Mouse (Mus musculus) hindbrain, embryonic 11.5 days (tissue): ENCODE results near the gene Slc44a1. TPM values are rescaled to one million over a fixed set of nuclear protein-coding genes. Genes with fewer than 3 reads are reported as not detected.

Experiments
- ATAC-seq: fragments of 200-750 bp; cut with Nextera tagmentation; 2 replicates; pipeline ENCODE4 v1.8.0; 2017; ENCODE audit warnings: mild to moderate bottlenecking, moderate TSS enrichment, moderate library complexity; ENCODE audit not compliant: low FRiP score
- DNase-seq: peaks from one replicate; pipeline ENCODE4 v3.0.0-alpha.2; 2015; ENCODE audit warnings: low spot score
- H3K27ac ChIP-seq: fragments of 300-500 bp; sonication (generic); 2 replicates; pipeline ENCODE4 v1.5.1; 2014; ENCODE audit warnings: mild to moderate bottlenecking, low read depth, low read length
- H3K27me3 ChIP-seq: fragments of 300-500 bp; sonication (generic); 2 replicates; pipeline ENCODE4 v1.6.1; 2014; ENCODE audit warnings: mild to moderate bottlenecking, low read length, moderate library complexity, mixed read lengths; ENCODE audit not compliant: control insufficient read depth, insufficient read depth
- H3K36me3 ChIP-seq: fragments of 300-500 bp; sonication (generic); 2 replicates; pipeline ENCODE4 v1.6.1; 2014; ENCODE audit warnings: mild to moderate bottlenecking, low read length, moderate library complexity, mixed read lengths; ENCODE audit not compliant: control insufficient read depth, insufficient read depth
- H3K4me1 ChIP-seq: fragments of 300-500 bp; sonication (generic); replicated peaks from 2 replicates; pipeline ENCODE4 v1.6.1; 2014; ENCODE audit warnings: low read length, mixed read lengths; ENCODE audit not compliant: control insufficient read depth, insufficient read depth
- H3K4me2 ChIP-seq: fragments of 300-500 bp; sonication (generic); replicated peaks from 2 replicates; pipeline ENCODE4 v1.6.1; 2014; ENCODE audit warnings: mild to moderate bottlenecking, low read depth, low read length
- H3K4me3 ChIP-seq: fragments of 300-500 bp; sonication (generic); 2 replicates; pipeline ENCODE4 v1.5.1; 2014; ENCODE audit warnings: low read depth, low read length
- H3K9ac ChIP-seq: fragments of 300-500 bp; sonication (generic); 2 replicates; pipeline ENCODE4 v1.6.1; 2014; ENCODE audit warnings: low read depth, low read length
- H3K9me3 ChIP-seq: fragments of 300-500 bp; sonication (generic); 2 replicates; pipeline ENCODE4 v1.6.1; 2016; ENCODE audit warnings: low read length; ENCODE audit not compliant: control insufficient read depth
- WGBS: fragments of 180-500 bp; shearing (Covaris S2); extraction: QIAGEN DNeasy Blood & Tissue Kit; methylation state at CpG from one replicate; pipeline ENCODE4 v1.1.7; 2014; 5-methylcytosine and 5-hydroxymethylcytosine counted together
- polyA plus RNA-seq: library from polyadenylated mRNA; unstranded; fragments of >200 nt; fragmentation: Nextera tagmentation; extraction: Ambion mirVana; gene quantifications from 2 replicates; pipeline ENCODE4 v1.2.1, GENCODE M21; 2014

Gene Slc44a1
- polyA plus RNA-seq, 1 experiment from 2014 or later: 14.4 TPM

- 78% methylated on average over 1 of the region's 1 CpGs for WGBS
Measured at GRCm38 (mm10) chr4:53465887-53466286, 25.7 kb downstream of the Slc44a1 start.

GRCm38 (mm10) chr4:53469007-53469406 is 28.8 kb downstream of the Slc44a1 start:
- H3K27me3 ChIP-seq: no peaks in the 10 kb centered on the region
- 91% methylated on average over 6 of the region's 6 CpGs for WGBS

More at GRCm38 (mm10) chr4:53465887-53466286, 25.7 kb downstream of the Slc44a1 start:
- H3K36me3 ChIP-seq: no peaks in the 10 kb centered on the region
- H3K4me2 ChIP-seq: no peak overlapping the region
- no peaks in the 10 kb centered on the region for H3K27me3 ChIP-seq
- no peak overlapping the region for H3K4me3 ChIP-seq
- H3K9ac ChIP-seq: no peak overlapping the region
- H3K27ac ChIP-seq: no peak overlapping the region
- ATAC-seq: no peak
- no peaks in the 10 kb centered on the region for H3K4me1 ChIP-seq
- no peaks in the 10 kb centered on the region for H3K9me3 ChIP-seq
- DNase-seq: no peak

GRCm38 (mm10) chr4:53474109-53474508 is 33.9 kb downstream of the Slc44a1 start:
- no peak overlapping the region for H3K9ac ChIP-seq
- DNase-seq: no peak
- H3K4me1 ChIP-seq: no peaks in the 10 kb centered on the region
- no peaks in the 10 kb centered on the region for H3K9me3 ChIP-seq
- H3K4me3 ChIP-seq: no peak overlapping the region
- no peak overlapping the region for H3K4me2 ChIP-seq
- H3K27me3 ChIP-seq: no peaks in the 10 kb centered on the region
- no peak overlapping the region for H3K27ac ChIP-seq
- H3K36me3 ChIP-seq: no peaks in the 10 kb centered on the region
- ATAC-seq: no peak

More at GRCm38 (mm10) chr4:53469007-53469406, 28.8 kb downstream of the Slc44a1 start:
- Histone ChIP-seq H3K4me3 (no peak overlapping the region), H3K4me2 (no peak overlapping the region), H3K9me3 (no peaks in the 10 kb centered on the region), H3K36me3 (no peaks in the 10 kb centered on the region), H3K4me1 (no peaks in the 10 kb centered on the region), H3K9ac (no peak overlapping the region), H3K27ac (no peak overlapping the region)
- ATAC-seq: no peak
- no peak for DNase-seq

GRCm38 (mm10) chr4:53475230-53475952 is 35.2 kb downstream of the Slc44a1 start:
- H3K4me3 ChIP-seq: no peak overlapping the region
- WGBS: 86% methylated on average over 20 of the region's 20 CpGs
- ATAC-seq: no peak
- no peak overlapping the region for H3K27ac ChIP-seq
- H3K9ac ChIP-seq: no peak overlapping the region
- no peaks in the 10 kb centered on the region for H3K4me1 ChIP-seq
- H3K36me3 ChIP-seq: no peaks in the 10 kb centered on the region
- H3K9me3 ChIP-seq: no peaks in the 10 kb centered on the region
- DNase-seq: no peak
- no peak overlapping the region for H3K4me2 ChIP-seq
- no peaks in the 10 kb centered on the region for H3K27me3 ChIP-seq

GRCm38 (mm10) chr4:53478644-53479043 is 38.4 kb downstream of the Slc44a1 start:
- ATAC-seq: no peak
- no peaks in the 10 kb centered on the region for H3K9me3 ChIP-seq
- WGBS: 81% methylated on average over 4 of the region's 4 CpGs

GRCm38 (mm10) chr4:53487216-53488188 is 47.3 kb downstream of the Slc44a1 start:
- H3K27ac ChIP-seq: no peak overlapping the region
- H3K9me3 ChIP-seq: no peaks in the 10 kb centered on the region
- no peaks in the 10 kb centered on the region for H3K36me3 ChIP-seq
- no peak overlapping the region for H3K4me2 ChIP-seq
- ATAC-seq (no peak), DNase-seq (no peak)
- H3K27me3 ChIP-seq: no peaks in the 10 kb centered on the region
- no peaks in the 10 kb centered on the region for H3K4me1 ChIP-seq
- WGBS: 73% methylated on average over 12 of the region's 12 CpGs
- H3K4me3 ChIP-seq: no peak overlapping the region
- H3K9ac ChIP-seq: no peak overlapping the region

More at GRCm38 (mm10) chr4:53478644-53479043, 38.4 kb downstream of the Slc44a1 start:
- Histone ChIP-seq H3K27me3 (no peaks in the 10 kb centered on the region), H3K4me3 (no peak overlapping the region), H3K4me1 (no peaks in the 10 kb centered on the region), H3K27ac (no peak overlapping the region), H3K4me2 (no peak overlapping the region), H3K9ac (no peak overlapping the region), H3K36me3 (no peaks in the 10 kb centered on the region)
- no peak for DNase-seq

- no peaks in the 10 kb centered on the region for H3K9me3 ChIP-seq
- ATAC-seq: no peak
- H3K4me3 ChIP-seq: no peak overlapping the region
- no peak for DNase-seq
- WGBS: 92% methylated on average over 5 of the region's 5 CpGs
- H3K36me3 ChIP-seq: no peaks in the 10 kb centered on the region
- H3K27me3 ChIP-seq: no peaks in the 10 kb centered on the region
- H3K4me1 ChIP-seq: no peaks in the 10 kb centered on the region
- no peak overlapping the region for H3K4me2 ChIP-seq
- H3K9ac ChIP-seq: no peak overlapping the region
- H3K27ac ChIP-seq: no peak overlapping the region
Measured at GRCm38 (mm10) chr4:53488803-53489202, 48.6 kb downstream of the Slc44a1 start.

GRCm38 (mm10) chr4:53490371-53490770 is 50.2 kb downstream of the Slc44a1 start:
- Histone ChIP-seq H3K4me1 (no peaks in the 10 kb centered on the region), H3K4me3 (no peak overlapping the region), H3K27me3 (no peaks in the 10 kb centered on the region), H3K27ac (no peak overlapping the region), H3K4me2 (no peak overlapping the region), H3K36me3 (no peaks in the 10 kb centered on the region), H3K9ac (no peak overlapping the region), H3K9me3 (no peaks in the 10 kb centered on the region)
- DNase-seq (no peak), ATAC-seq (no peak)
- 90% methylated on average over 7 of the region's 7 CpGs for WGBS
